Mouse (Mus musculus) megakaryocyte progenitor cell, adult 5-6 weeks (primary cell): ENCODE measurements at regions not wholly inside any gene's neighbourhood (a gene's known extent, or its start where the extent isn't known, plus 50 kb on each side); places are given as distances from the start of the nearest gene placed in this dataset.

ENCODE experiments used
- ATAC-seq: replicated peaks from 2 replicates; pipeline ENCODE4 v1.8.0; 2016; ENCODE audit warnings: mild to moderate bottlenecking, moderate TSS enrichment, inconsistent platforms; ENCODE audit not compliant: poor library complexity

DNA sequence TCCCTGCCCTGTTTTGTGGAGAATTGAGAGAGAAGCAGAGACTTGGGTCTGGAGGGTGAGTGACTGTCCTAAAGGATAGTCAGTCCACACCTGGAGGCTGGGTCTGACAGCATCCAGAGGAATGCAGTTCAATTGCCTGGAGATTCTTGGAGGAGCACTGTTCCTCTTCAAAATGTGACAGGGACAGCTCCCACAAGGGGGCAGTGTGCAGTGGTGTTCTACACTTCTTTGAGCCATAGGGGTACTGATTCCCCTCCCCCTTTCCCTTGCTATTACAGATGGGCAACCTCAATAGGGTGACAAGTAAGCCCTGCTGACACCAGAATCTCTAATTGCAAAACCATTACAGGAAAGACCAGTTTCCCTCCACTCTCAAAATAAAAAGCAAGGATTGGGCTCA lies 63.7 kb upstream of the Gm773 start:
- 0 out of 2 replicates have a peak, but pooled peaks have one; percentile 55 for ATAC-seq

DNA sequence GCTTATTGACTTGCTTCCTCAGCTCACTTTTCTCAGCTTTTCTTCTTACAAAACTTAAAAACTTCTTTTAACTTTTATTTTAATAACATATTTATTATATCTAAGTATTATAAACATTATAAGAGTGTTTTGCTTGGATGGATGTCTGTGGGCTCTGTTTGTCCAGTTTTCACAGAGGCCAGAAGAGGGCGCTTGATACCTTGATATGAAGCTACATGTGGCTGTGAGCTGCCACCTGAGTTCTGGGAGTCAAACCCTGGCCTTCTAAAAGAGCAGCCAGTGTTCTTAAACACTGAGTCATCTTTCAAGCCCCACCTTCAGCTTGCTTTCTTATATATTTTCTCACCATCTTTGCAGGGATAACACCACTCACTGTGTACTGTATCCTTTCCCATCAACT lies 61.5 kb upstream of the Gm773 start:
- ATAC-seq, result 0 out of 2 replicates have a peak, but pooled peaks have one; percentile 44

DNA sequence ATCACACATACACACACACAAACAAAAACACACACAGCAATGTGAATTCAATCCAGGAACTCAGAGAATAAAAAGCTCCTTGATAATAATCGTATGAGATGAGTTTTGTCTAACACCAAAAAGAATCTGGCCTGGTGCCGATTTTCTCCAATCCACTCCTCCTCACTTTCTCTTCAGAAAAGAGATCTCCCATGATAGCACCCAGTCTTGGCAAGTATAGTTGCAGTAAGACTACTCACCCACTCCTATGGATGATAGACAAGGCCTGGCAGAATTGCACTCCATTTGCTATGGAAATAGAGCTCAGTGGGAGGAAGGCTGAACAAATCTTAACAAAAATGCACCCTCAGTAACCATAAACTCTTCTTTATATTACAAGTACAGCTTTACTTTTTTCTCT lies 57.0 kb upstream of the Gm773 start:
- no peak for ATAC-seq
